Mouse (Mus musculus) MN1 (cell line): ENCODE data around the gene Rpl13a.
A peak's percentile ranks its signal among the peaks of the same experiment; 100 is the strongest.
"Not testable (repeated sequence)": the region's sequence is repeated elsewhere in the genome, so short reads cannot be mapped to it uniquely, and the experiment has no call there.

ENCODE experiments used
- DNase-seq: peaks from one replicate; pipeline ENCODE4 v3.0.0-alpha.2; 2016; ENCODE audit warnings: low spot score

Rpl13a gene

DNA sequence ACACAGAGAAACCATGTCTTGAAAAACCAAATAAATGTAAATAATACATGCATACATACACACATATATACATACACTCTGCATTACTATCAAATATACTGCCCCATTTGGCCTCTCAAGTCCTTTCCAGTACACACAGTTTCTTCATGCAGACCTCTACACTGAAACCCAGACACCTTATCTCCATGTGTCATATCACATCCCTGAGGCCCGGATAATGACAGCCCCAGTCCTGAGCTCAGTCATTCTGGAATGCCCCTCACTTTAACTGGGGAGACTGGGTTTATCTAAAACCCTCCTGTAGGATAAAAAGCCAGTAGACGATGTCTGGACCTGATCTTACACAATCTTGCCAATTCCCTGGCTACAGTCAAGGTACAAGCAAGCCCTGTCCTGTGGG lies 15.1 kb downstream of the Rpl13a start:
- no peak for DNase-seq

DNA sequence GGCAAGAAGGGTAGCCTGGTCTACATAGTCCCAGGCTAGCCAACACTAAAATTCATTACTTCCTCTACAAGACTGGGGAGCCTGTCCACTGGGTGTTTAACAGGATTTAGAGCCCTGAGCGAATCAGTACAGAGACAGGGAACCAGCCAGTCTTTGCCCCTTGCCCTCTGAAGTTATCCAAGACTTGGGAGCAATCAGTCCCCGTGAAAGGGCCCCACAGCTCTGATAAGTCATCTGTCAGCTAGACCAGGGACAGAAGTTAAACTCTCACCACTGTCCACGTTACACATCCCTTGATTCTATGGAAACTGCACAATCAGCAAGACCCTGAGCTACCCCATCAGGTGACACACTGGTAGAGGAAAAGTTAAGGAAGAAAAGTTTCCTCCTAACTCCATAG lies 16.0 kb downstream of the Rpl13a start:
- no peak for DNase-seq

DNA sequence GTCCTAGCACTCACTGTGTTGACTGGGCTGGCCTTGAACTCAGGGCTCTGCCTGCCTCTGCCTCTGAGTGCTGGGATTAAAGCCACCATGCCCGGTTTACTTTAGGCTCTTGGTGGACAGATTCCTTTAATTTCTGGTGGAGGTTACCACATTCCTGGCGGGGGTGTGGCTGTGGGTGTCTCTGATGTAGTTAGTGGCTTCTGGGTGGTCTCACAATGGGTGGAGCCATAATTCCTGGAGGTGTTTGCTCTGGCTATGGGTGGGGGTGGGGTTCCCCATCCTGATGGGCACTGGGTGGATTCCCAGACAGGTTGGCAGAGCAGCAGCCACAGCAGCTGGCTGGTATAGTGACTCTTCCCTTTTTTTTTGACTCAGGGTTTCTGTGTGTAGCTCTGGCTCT lies 16.6 kb downstream of the Rpl13a start:
- DNase-seq = no peak

DNA sequence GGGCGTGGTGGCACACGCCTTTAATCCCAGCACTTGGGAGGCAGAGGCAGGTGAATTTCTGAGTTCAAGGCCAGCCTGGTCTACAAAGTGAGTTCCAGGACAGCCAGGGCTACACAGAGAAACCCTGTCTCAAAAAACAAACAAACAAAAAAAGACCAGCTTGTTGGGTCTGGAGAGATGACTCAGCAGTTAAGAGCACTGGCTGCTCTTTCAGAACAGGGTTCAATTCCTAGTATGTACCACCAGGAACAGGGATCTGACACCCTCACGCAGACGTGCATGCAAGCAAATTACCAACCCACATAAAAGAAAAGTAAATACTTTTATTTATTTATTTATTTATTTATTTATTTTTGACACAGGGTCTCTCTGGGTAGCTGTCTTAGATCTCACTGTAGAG lies 18.5 kb downstream of the Rpl13a start:
- not testable (repeated sequence) for DNase-seq

DNA sequence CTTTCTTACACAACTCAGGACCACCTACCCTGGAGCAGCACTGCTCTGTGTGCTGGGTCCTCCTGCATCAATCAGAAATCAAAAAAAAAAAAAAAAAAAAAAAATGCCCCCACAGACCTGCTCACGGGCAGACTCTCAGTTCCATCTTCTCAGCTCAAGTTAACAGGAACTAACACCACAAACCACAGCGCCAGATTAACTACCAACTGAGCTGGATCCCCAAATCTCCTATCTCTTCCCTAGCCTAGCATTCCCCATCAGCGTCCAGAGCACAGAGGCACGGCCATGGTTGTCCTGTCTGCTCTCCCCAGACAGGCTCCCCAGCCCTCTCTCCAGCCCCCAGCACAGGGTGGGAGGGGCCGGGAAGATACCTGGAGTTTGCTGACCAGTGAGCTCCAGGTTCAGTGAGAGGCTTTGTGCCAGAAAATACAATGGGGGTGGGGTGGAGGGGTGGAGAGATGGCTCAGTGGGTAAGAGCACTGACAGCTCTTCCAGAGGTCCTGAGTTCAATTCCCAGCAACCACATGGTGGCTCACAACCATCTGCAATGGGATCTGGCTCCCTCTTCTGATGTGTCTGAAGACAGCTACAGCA lies 21.4 kb downstream of the Rpl13a start:
- DNase-seq = no peak

DNA sequence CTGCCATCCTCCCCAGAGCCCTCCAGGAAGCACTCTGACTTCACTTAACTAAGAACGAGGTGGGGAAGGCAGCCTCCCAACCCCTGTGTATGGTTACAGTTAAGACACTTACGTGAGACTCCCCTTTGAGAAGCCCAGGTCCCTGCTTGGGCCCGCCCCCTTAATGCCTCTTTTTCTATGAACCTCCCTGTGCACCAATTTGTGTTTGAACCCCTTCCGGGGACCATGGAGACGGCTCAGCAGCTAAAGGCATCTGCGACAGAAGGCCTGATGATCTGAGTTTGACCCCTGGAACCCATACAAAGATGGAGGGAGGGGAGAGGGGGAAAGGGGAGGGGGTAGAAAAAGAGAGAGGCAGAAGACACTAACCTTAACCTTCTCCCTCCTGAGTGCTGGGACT lies 22.1 kb downstream of the Rpl13a start:
- DNase-seq = no peak

DNA sequence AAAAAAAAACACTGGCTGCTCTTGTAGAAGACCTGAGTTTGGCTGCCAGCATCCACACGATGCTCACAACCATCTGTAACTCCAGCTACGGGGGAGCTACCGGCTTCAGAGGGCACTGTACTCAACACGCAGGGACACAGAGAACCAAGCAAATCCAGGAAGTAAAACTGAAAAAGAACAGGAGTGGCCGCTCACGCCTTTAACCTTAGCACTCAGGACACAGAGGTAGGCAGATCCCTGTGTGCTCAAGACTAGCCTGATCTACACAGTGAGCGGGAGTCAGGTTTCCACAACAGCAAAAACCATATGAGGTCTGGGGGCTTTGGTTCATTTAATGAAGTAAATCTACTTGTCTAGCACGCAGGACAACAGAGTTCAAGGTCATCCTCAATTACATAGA lies 23.1 kb downstream of the Rpl13a start:
- DNase-seq = no peak

DNA sequence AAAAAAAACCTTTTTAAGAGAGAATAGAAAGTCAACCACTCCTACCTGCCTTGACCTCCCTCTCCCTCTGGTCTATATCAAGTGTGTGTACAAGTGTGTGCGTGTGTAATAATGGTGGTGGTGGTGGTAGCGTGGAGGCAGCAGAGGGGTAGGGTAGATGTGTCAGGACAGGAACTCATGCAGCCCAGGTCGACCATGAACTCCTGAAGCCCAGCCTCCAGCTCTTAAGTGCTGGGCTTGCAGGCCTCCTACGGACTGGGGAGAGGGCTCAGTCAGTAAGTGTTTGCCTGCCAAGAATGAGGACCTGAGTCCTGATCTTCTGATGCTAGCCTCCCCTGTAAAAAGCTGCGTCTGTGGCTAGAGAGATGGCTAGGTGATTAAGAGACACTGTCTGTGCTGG lies 23.6 kb downstream of the Rpl13a start:
- no peak for DNase-seq

DNA sequence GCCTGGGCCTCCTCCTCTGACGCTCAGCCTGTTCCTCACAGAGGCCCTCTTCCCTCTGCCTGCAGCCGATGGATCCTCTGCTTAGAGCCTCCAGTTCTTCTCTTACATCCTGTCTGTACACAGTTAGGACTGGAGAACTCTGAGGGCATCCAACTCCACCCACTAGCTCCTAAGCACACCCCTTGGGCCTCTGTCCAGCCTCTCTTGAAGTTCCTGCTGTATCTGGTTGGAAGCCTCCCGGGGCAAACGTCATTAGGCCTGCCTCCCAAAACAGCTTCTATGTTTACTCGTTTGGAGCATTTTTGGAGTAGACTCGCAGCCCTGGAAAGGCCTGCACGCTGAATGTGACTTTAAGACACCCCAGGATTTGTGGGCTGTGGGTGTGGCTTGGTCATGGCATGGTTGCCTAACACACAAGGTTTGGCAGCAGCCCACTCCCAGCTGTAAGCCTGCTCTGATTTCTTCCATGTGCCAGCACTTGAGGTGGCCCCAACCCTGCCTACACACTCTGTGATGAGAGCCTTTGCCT lies 24.8 kb downstream of the Rpl13a start, which contains the start of gene Fcgrt:
Gene Fcgrt (minus strand): TSS at position 200 of the 529 bp plus-strand sequence.
- DNase-seq = peak; percentile 85

DNA sequence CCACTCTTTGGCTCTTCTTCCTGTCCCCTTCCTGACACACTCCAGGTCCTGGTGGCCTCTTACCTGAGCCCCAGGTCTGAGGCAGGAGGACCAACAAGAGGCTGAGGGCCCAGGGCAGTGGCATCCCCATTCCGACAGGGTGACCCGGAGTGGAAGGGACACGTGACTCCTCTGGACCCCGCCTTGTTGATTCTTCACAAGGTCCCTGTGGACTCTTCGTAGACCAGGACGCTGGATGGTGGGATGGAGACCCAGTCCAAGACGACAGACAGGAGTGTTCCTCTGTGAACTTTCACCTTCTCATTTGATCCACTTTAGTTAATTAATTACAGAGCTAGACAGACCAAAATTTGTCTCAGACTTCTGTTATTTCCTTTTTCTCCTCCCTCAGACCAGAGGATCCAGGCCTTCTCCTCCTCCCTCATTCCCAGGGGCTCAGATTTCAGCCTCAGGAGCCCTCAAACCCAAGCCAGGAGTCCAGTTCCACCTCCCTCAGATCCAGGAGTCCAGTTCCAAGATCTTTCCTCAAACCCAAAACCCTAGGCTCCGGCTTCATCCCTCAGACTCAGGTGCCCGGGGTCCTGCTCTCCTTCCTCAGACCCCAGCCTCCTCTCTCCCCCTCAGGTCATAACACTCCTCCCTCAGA lies 25.5 kb downstream of the Rpl13a start:
- no peak for DNase-seq

DNA sequence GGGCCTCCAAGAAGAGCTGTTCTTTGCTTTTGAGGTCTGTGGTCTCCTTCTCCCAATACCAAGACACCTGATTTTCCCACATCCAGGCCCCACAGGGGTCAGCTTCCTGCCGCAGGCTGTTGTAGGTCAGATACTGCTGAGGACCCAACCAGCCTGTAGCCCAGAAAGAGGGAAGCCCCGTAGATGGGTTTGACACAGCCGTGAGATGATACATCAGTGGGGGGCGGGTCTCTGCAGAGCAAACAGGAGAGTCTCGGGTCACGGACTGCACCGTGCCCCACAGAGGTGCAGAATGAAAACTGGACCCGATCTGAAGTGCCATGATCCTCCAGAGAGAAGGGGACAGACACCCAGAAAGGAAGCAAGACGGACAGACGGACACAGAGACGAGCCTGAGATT lies 26.1 kb downstream of the Rpl13a start:
- DNase-seq = no peak

DNA sequence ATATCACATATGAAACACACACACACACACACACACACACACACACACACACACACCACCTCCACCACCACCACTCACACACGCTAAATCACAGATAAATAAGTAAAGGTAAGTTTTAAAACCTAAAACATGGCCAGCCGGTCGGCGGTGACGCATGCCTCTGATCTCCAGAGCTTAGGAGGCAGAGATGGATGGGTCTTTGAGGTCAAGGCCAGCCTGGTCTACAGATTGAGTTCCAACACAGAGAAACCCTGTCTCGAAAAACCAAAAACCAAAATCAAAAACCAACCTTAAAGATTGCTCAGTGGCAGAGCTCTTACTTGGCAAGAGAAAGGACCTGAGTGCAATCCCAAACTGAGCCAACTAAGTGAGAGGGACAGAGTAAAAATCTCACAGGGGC lies 28.5 kb downstream of the Rpl13a start:
- DNase-seq = no peak

DNA sequence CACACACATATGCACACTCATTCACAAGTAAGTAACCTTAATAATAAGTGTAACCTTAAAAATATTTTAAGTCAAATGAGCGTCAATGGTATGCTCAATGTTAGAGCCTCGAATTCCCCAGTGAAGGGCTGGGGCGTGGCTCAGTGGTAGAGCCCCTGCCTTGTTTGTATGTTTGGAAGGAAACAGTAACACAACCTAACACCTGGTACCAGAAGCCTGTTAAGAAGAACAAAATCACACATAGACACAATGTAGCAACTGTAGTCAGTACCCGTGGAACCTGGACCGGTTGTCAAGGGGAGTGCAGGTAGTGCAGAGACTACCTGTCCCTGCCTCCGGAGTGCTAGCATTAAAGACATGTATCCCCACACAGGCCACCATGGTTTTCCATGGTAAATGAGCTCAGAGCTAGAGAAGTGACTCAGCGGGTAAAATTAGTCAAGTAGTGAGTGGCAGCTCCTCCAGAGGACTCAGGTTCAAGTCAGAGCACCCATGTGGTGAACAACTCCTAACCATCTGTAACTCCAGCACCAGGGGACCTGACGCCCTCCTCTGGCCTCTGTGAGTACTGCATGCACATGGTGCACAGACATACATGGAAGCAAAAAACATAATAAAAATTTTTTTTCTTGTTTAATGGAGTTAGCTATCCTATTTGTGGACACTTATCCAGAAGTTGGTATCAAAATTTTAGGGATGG lies 29.9 kb downstream of the Rpl13a start:
- DNase-seq = no peak

DNA sequence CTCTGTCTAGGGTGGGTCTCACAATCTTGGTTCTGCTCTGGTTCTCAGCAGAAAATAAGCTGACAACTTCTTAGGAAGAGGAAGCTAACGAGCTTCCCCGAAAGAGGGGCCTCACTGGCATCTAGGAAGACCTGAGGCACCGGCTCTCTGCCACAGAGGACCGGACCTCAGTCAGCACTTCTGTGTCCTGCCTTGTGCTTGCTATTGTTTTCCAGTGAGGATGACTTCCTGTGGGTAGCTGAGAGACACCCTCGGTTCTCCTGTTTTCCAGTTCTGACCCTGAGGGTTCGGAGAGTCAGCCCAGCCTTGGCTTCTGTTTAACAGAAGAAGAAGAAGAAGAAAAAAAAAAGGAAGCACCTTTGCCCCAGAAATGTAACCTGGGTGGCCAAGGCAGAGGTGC lies 31.1 kb downstream of the Rpl13a start:
- DNase-seq = no peak

DNA sequence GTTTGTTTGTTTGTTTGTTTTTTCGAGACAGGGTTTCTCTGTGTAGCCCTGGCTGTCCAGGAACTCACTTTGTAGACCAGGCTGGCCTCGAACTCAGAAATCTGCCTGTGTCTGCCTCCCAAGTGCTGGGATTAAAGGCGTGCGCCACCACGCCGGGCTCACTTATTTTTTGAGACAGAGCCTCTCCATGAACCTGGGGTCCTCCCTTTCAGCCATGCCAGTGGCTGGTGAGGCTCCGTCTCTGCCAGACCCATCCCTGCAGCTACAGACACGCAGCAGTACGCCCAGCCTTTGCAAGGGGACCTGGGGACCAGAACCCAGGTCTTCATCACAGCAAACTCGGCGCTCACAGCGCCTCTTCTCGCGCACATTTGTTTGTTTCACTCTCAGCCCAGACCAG lies 32.6 kb downstream of the Rpl13a start:
- not testable (repeated sequence) for DNase-seq

DNA sequence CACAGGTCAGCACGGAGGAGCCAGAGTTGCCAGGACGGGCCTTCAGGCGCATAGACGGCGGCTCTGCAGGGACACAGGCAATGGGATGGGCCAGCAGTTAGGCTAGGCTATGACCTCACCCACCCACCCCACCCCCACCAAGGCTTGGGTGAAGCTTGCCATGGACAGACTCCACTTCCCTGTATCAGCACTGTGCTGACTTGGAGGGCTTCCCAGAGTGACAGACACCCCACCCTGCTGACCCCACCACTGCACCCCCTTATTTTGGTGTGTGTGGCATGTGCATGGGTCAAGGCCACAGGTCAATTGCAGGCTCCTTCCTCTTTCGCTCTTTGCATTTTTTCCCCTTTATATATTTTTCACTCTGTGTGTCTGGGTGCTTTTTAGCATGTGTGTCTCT lies 33.2 kb downstream of the Rpl13a start:
- DNase-seq = no peak

DNA sequence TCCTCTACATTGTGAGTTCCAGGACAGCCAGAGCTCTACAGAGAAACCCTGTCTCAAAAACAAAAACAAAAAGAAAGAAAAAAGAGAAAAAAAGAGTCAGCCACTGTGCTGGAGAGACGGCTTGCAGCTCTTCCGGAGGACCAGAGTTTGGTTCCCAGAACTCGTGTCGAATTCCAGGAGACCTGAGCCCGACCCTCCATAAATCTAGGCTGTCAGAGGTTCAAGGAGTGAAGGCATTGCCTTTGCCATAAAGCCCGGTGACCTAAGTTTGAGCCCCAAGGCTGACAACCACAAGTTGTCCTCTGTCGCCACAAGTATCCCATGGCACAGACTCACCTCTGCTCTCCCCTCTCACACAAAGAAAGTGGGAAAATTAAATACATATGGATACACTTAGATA lies 34.4 kb downstream of the Rpl13a start:
- DNase-seq = no peak

DNA sequence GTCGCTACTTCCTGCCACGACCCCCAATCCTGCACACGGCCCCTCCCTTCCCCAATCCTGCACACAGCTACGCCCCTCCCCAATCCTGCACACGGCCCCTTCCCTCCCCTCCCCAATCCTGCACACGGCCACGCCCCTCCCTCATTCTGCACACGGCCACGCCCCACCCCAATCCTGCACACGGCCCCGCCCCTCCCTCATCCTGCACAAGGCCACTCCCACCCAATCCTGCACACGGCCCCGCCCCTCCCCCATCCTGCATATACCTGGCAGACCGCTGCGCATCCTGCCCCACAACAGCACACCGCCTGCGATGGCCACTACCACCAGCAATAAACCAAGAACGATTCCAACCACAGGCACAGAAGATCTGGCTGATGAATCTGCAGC lies 35.0 kb downstream of the Rpl13a start:
- no peak for DNase-seq

DNA sequence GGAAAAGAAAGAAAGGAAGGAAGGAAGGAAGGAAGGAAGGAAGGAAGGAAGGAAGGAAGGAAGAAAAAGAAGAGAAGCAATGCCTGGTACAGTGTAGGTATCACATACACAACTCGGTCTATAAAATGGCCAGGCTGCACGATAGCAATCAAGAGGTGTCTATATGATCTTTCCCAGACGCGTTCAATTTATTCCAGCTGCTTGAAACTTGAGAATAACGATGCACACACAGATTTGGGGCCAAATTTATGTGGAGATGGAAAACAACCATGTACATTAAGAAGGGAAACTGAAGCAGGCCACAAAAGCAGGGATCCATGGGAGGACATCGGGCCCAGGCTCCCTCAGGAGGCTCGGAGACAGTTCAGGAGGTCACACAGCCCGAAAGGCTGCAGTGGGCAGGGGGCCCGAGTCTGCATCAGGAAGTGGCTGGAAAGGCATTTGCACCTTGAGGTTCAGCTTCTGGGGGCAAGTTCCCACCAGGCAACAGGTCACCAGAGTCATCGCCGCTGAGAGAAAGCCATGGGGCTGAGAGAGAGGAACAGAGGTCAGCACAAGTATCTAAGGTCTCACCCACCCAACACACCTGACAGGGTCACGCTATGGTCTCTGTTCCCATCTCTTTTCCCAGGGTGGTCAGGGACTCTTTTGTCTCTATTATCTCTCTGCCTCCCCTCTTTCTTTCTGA lies 35.6 kb downstream of the Rpl13a start:
- peak; percentile 37 for DNase-seq

DNA sequence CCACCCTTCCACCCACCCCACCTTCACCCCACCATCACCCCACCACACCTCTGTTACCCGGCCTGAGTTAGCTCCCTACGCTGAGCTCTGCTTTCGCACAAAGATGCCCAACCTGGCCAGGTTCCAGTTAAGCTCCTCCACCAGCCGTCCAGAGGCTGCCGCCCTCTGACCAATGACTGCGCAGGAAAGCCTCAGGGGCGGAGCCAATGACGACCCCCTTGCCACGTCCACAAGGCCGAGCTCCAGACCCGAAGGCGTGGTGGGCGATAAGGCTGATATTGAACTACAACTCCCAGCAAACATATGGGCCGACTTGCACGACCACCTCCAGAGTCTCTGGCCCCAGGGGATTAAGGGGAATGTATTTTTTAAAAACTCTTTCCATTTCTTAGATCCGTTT lies 36.5 kb downstream of the Rpl13a start, which contains the start of gene Rcn3:
Gene Rcn3 (minus strand): TSS at position 174 of the 400 bp plus-strand sequence.
- DNase-seq = peak; percentile 88

DNA sequence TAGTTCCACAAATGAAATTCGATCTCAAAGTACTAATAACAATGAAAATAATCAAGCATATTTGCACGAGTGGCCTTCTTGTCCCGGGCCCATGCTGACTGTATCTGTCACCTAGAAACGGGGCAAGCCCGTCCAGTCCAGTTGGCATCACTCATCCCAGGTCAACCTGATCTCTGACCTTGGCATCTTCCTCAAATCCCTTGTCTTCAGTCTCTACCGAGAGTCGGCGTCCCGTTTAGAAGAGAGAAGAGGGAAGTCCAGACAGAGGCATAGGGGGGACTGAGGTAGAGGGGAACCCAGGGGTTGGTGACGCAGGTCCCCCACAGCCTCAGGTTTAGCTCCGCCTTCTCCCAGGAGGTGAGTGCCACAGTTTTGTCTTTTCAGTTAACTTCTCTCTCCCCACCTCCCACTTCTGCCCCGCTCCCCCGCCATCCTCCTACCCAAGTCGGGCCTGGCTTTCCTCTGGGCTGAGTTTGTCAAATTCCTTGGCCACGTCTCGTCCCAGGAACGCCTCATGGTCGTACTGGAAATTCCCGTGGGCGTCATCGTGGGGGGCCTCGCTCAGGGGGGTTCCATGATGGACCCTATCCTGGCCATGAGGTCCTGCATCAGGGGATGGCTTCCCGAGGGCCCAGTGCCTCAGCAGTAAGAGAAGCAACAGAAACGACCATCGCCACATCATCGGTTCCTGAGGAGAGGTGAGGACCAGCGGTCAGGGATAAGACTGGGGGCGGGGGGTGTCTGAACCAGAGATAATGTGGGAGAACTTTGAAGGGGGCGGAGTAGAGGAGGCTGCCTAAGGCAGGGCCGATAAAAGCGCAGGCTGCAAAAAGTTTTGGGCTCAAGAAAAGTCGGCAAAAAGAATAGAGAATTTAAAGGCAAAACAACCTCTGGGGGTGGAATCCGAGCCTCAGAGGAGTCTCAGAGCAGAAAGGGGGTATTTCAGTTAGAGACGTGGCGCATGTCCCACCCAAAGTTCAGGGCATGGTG lies 37.3 kb downstream of the Rpl13a start:
- no peak for DNase-seq
